31 mouse cellular contexts compared by ENCODE assay signal in the genomic region with DNA sequence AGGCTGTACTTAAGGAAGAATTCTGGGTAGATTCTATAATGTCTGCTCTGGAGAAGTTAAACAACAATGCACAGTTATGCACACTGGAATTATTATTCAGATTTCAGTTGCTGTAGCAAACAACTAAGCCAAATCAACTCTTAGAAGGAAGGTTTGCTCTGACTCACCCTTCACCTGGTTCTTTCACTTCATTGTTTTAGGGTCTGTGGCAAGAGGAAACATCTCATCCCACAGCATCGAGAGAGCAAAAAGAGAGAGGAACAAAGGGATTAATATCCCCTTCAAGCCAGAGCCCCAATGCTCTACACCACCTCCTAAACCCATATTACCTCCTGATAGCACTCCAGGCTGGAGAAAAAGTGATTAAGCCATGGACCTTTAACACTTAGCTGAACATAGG.
"Had no signal": no experiment of that assay in that cellular context is flagged by ENCODE, and none has a peak within 500 bp of the region (broad histone marks: within the 10 kb centered on the region; RNA-seq: fewer than 3 reads in every experiment).

No protein-coding gene starts in this region.

- H3K4me3 ChIP-seq: limb, embryonic 10.5 days; limb, embryonic 12.5 days; limb, embryonic 13.5 days; limb, embryonic 15.5 days; liver, embryonic 12.5 days; liver, embryonic 13.5 days; liver, embryonic 15.5 days; lung, embryonic 15.5 days; megakaryocyte, embryonic 14.5 days; midbrain, embryonic 10.5 days; midbrain, embryonic 12.5 days; midbrain, embryonic 13.5 days; midbrain, embryonic 15.5 days; myocyte; neural tube, embryonic 12.5 days had no signal

- H3K36me3 ChIP-seq: limb, embryonic 10.5 days; limb, embryonic 12.5 days; limb, embryonic 13.5 days; limb, embryonic 15.5 days; liver, embryonic 12.5 days; liver, embryonic 13.5 days; liver, embryonic 15.5 days; lung, embryonic 15.5 days; midbrain, embryonic 10.5 days; midbrain, embryonic 12.5 days; midbrain, embryonic 13.5 days; midbrain, embryonic 15.5 days; neural tube, embryonic 12.5 days had no signal

- H3K27me3 ChIP-seq: limb, embryonic 12.5 days; limb, embryonic 13.5 days; limb, embryonic 15.5 days; liver, embryonic 12.5 days; liver, embryonic 13.5 days; liver, embryonic 15.5 days; lung, embryonic 15.5 days; megakaryocyte, embryonic 14.5 days; midbrain, embryonic 12.5 days; midbrain, embryonic 13.5 days; midbrain, embryonic 15.5 days; neural tube, embryonic 12.5 days had no signal

- H3K27ac ChIP-seq: limb, embryonic 10.5 days; limb, embryonic 12.5 days; limb, embryonic 13.5 days; limb, embryonic 15.5 days; liver, embryonic 12.5 days; liver, embryonic 13.5 days; liver, embryonic 14.5 days; liver, embryonic 15.5 days; lung, embryonic 15.5 days; macrophage; midbrain, embryonic 10.5 days; midbrain, embryonic 12.5 days; midbrain, embryonic 13.5 days; midbrain, embryonic 15.5 days; neural tube, embryonic 12.5 days had no signal

- H3K9ac ChIP-seq: limb, embryonic 12.5 days; limb, embryonic 13.5 days; limb, embryonic 15.5 days; liver, embryonic 12.5 days; liver, embryonic 13.5 days; liver, embryonic 14.5 days; liver, embryonic 15.5 days; lung, embryonic 14.5 days; lung, embryonic 15.5 days; midbrain, embryonic 12.5 days; midbrain, embryonic 13.5 days; midbrain, embryonic 15.5 days; neural tube, embryonic 12.5 days had no signal

- ATAC-seq: liver, embryonic 12.5 days; lung, postnatal 0 days; midbrain, embryonic 13.5 days; midbrain, embryonic 15.5 days; midbrain, embryonic 16.5 days had no signal

- DNase-seq: left cerebral cortex, postnatal 4 days; liver; liver, embryonic 13.5 days; lung, adult 18-20 months; lung, adult 2 months; lung, embryonic 14.5 days; lung, postnatal 10 days; lung, postnatal 14 days; lung, postnatal 36 days; lung, postnatal 4 days; midbrain, embryonic 14.5 days had no signal

- H3K4me2 ChIP-seq: limb, embryonic 12.5 days; limb, embryonic 13.5 days; limb, embryonic 15.5 days; liver, embryonic 11.5 days; liver, embryonic 12.5 days; liver, embryonic 13.5 days; liver, embryonic 15.5 days; lung, embryonic 14.5 days; lung, embryonic 15.5 days; midbrain, embryonic 11.5 days; midbrain, embryonic 12.5 days; midbrain, embryonic 13.5 days; midbrain, embryonic 15.5 days; neural tube, embryonic 12.5 days had no signal

- H3K9me3 ChIP-seq: limb, embryonic 10.5 days; limb, embryonic 12.5 days; limb, embryonic 13.5 days; limb, embryonic 15.5 days; liver, embryonic 12.5 days; liver, embryonic 13.5 days; liver, embryonic 15.5 days; lung, embryonic 15.5 days; megakaryocyte, embryonic 14.5 days; midbrain, embryonic 10.5 days; midbrain, embryonic 12.5 days; midbrain, embryonic 13.5 days; midbrain, embryonic 15.5 days; neural tube, embryonic 12.5 days had no signal

- H3K4me1 ChIP-seq: limb, embryonic 10.5 days; limb, embryonic 12.5 days; limb, embryonic 13.5 days; limb, embryonic 15.5 days; liver, embryonic 12.5 days; liver, embryonic 13.5 days; liver, embryonic 15.5 days; lung, embryonic 15.5 days; megakaryocyte, embryonic 14.5 days; midbrain, embryonic 10.5 days; midbrain, embryonic 12.5 days; midbrain, embryonic 13.5 days; midbrain, embryonic 15.5 days; neural tube, embryonic 12.5 days had no signal
